Mouse (Mus musculus) cerebellum, postnatal 10 days (tissue): ENCODE results near the gene Ciao2a.
A peak's percentile ranks its signal among the peaks of the same experiment; 100 is the strongest.

Source experiments
- DNase-seq, 2 experiments: peaks; one replicate each; pipeline ENCODE4 v3.0.0; 2021; ENCODE audit warnings: mixed read lengths in 2 of 2

Ciao2a gene

DNA sequence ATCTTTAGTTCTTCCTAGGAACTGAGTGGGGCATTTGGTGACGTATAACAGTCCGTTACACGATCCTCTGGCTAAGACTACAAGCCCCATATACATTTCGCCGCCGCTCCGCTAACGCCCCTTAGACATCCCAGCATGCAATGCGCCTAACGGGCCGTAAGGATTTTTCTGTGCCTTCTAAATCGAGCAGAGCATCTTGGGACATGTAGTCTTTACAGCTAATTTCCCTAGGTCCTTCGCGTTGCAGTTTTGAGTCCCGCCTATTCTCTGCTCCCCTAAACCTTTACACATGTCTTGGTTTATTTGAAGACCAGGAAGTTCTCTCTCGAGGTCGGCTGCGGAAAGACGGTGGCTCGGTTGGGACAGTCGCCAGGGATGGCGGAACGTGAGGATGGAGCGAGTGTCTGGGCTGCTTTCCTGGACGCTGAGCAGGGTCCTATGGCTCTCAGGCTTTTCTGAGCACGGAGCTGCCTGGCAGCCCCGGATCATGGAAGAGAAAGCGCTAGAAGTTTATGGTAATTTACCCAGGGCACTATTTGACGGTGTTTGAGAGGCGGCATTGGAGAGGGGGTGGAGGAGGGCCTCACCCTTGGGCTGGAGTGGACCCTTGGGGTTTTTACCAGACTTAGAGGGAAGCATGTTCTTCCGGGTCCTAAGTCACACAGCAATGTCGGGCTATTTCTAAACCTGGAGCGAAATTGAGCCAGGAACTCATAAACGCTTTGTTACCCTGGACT is at the start of gene Ciao2a, which contains the start of gene Snx1:
TSS of gene Ciao2a (plus strand) at position 156 of the 737 bp plus-strand sequence.
TSS of gene Snx1 (minus strand) at position 132 of the 737 bp plus-strand sequence.
- peak; percentile 94 to 97 for DNase-seq

DNA sequence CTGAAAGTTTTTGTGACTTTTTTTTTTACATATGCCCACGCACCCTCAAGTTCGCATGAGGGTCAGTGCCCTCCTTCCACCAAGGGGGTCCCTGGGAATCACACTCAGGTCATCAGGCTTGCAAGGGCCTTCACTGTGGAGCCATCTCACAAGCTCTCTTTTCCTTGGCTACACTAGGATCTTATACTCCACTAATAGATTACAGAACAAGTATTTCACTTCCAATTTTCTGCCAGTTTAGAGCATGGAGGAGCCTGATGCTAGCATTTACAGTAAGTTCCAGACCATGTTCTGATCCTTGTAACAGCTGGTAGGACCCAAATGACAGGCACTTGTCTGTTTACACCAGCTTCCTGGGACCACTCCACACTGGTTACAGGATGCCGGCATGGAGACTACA is 48.3 kb upstream of the Ciao2a start:
- no peak for DNase-seq

DNA sequence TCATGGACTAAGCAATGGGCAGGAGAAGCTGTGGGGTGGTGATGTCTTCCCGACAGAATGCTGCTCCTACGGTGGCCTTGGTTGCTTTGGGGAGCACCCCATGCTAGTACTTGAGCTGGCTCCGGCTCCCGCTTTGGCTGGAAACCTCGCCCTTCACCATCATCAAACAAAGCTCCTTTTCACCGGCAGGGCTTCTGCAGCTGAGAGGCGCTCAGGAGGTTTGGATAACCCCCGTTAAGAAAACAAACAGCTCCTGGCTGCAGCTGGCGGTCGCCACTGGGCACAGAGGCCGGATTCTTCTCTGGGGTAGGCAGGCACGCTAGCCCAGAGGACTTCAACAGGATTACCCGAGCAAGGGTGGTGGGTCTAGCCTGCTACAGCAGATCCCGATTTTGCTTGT is 47.9 kb upstream of the Ciao2a start:
- peak in 1 of 2 experiments; percentile 43 for DNase-seq

GRCm38 (mm10) chr9:66080804-66081459 is 45.5 kb upstream of the Ciao2a start:
- no peak for DNase-seq

GRCm38 (mm10) chr9:66081999-66082398 is 44.4 kb upstream of the Ciao2a start:
- DNase-seq: no peak

GRCm38 (mm10) chr9:66084171-66084570 is 42.2 kb upstream of the Ciao2a start:
- peak; percentile 60 to 76 for DNase-seq

GRCm38 (mm10) chr9:66087062-66087461 is 39.3 kb upstream of the Ciao2a start:
- no peak for DNase-seq

DNA sequence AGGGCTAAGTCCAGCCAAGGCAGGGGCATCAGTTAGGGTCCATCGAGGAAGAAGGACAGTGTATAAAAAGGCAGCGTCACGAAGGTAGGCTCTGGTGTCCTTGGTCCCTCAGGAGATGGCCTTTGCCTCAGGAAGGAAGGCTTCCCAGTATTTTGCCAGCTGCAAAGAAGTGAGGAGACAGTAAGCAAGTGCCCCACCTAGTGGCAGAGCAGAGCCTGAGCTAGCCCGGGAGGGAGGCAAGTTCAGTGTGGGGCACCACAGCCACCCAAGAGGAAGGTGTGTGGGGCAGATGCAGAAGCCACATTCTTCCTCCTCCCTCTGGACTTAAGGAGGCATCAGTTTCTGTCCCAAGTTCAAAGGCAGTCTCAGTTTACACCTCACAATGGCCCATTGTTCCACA is 38.0 kb upstream of the Ciao2a start:
- DNase-seq: peak; percentile 79 to 80

- DNase-seq: peak; percentile 25 to 49
Measured at GRCm38 (mm10) chr9:66090593-66091244, 35.7 kb upstream of the Ciao2a start.

DNA sequence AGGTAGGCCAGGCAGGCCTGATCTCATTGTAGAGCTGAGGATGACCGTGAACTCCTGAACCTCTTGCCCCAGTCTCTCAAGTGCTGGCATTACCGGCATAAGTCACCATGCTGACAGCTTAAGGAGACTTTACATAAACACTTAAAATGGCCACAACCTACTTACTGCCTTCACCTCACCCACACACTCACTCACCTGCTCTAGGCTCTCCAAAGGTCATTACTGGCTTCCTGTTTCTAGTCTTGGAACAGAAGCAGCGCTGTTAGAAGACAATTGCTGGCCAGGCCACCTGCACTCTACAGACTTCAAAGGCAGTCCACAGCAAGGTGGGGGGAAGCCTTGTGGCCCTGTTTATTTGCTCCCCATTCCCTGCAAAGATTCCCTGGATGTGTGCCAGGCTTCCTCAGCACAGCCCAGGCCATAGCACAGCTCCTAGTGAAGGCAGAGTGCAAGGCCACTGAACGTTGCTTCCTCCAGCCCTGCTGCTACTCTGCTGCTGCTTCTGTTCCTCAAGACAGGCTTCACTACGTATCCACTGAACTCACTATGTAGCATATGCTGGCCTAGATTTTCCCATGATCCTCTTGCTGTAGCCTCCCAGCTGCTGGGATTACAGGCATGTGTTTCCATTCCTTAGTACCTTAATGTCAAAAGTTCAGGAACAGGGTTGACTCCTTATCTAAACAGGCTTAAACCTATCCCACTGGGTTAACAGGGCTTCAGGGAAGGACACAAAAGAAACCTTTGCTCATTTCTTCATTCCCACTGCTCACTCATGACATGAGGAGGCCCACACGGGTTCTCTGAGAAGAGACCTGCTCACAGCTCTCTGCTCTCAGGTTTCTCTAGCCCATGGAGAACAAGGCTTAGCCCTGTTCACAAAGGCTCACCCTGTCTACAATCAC is 34.8 kb upstream of the Ciao2a start:
- DNase-seq: peak; percentile 32 to 34

- DNase-seq: no peak
Measured at GRCm38 (mm10) chr9:66092664-66093063, 33.7 kb upstream of the Ciao2a start.

DNA sequence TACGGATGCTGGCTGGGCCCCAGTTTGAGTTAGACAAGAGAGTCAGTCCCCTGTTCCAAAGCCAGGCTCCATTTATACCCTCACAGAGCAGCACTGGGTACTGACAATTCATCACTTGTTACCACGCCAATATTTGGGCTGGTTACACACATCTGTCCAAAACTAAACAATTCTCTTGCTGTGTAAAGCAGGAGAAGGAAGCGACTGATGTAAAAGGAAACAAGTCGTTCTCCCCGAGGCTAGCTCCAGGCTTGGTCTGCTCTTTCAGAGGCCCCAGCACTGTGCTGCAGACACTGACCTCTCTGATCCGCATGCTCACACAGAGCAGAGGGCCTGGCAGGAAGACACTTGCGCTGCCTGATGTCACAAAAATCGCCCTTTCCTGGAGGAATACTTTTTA is 24.8 kb upstream of the Ciao2a start:
- DNase-seq: peak in 1 of 2 experiments; percentile 20

- DNase-seq: no peak
Measured at GRCm38 (mm10) chr9:66102668-66103067, 23.7 kb upstream of the Ciao2a start.

- DNase-seq: no peak
Measured at GRCm38 (mm10) chr9:66104601-66105000, 21.8 kb upstream of the Ciao2a start.

DNA sequence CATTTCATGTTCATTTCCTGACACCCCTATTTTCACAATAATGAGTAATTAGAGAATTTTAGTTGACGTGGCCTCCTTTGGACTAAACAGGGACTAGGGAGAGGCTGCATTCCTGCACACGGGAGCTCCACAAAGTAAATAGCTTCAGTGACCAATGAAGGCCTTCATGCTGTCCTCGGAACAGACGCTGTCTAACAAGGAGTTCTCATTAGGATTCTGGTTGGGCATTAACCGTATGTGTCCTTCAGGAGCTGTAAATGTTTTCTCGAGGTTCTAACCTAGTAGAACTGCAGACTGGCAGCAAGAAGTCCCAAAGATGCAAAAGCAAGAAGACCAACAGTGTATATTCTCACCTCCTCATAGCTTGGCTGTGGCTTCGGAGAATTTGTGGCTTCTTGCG is 21.2 kb upstream of the Ciao2a start:
- no peak for DNase-seq

DNA sequence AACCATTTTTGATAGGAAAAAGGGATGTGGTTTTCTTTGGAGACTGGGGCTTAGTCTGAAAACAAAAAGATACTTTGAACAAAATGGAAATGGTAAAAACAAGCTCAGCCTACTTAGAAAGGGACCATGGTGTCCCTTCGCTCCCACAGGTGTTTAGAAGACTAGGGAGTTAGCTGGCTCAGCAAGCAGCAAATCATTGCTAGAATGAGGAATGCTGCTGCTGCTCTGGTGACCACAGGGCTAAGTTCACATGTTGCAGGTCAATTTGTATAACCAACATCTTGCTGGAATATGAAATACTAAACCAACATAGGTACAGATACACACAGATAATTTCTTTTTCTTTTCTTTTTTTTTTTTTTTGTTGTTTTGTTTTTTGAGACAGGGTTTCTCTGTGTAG is 16.8 kb upstream of the Ciao2a start:
- no peak for DNase-seq

DNA sequence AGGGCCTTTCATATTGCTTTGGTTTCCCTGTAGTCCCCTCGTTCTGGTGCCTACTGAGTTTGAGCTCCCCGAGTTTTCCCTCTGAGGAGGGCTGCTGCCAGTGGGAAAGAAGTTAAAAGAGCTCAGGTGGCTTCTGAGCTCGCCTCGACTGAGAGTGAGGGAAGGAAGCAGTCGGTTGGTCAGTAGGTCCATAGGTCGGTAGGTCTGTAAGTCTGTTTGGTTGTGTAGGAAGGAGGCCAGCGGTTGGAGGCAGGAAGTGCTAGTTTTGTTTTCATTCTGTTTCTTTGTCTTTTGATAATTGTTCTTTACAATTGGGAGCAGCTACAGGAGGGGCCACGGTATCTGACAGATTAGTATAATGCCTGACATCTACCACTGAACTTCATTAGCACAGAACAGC is 16.3 kb upstream of the Ciao2a start:
- no peak for DNase-seq

- no peak for DNase-seq
Measured at GRCm38 (mm10) chr9:66110611-66111379, 15.6 kb upstream of the Ciao2a start.

DNA sequence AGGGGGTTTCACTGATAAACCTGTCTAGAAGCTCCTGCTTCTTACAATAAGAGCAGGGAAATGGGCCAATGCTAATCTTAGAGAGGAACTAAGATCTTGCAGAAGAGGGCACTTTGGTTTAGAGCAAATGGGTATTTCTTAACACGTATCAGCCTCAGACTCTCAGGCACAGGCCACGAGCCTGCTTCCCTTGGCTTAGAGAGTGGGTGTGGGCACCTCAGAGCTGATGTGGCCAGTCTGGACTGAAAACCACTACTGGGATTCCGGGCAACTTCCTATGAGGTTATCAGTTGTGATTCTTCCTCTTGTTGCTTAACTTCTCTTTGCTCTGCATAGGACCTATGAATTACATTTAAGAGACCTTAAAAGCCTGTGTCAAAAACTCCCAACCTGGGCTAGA is 12.1 kb upstream of the Ciao2a start:
- DNase-seq: no peak

DNA sequence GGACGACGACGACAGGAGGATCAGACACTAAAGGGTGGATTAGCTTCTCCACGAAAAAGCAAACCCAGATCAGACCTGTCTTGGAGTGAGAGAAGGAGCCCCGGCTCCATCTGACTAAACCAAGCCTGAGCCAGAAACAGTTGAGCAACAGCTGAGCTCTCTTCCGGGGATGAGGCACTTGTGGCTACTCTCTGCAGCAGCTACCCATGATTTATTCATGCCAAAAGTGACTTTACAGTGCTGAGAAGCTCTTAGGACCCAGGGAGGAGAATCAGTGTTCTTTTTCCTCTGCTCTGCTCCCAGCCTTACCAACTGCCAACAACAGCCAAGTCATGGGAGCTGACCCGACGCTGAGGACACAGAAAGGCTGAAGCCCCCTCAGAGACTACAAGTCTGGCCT is 9.5 kb upstream of the Ciao2a start:
- DNase-seq: peak; percentile 31 to 36

DNA sequence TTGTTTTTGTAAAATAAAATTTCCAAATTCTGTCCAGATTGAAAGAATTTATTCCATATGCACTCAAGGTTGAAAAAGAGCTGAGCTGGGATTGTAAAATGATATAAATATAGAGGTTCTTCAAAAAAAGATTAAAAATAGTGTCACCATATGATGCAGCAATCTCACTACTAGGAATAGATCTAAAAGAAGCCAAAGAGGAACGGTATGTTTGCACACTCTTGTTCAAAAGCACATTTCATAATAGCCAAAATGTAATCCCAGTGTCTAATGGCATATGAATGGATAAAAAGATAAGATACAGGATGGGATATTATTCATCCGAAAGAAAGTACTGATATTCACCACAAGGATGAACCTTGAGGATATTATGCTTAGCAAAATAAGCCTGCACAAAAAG is 6.9 kb upstream of the Ciao2a start:
- no peak for DNase-seq

GRCm38 (mm10) chr9:66120106-66120505 is 6.3 kb upstream of the Ciao2a start:
- no peak for DNase-seq
